Mouse (Mus musculus) C2C12 (cell line): ENCODE data around the gene Btbd3. TPM values are rescaled to one million over a fixed set of nuclear protein-coding genes. Genes with fewer than 3 reads are reported as not detected.

Experiments used
- H3K27me3 ChIP-seq: one replicate; pipeline ENCODE4 v1.6.1; 2011; ENCODE audit not compliant: control insufficient read depth, insufficient read depth, insufficient read length
- H3K36me3 ChIP-seq: one replicate; pipeline ENCODE4 v1.6.1; 2011; ENCODE audit not compliant: control insufficient read depth, insufficient read depth
- H3K4me3 ChIP-seq: one replicate; pipeline ENCODE4 v1.5.1; 2011; ENCODE audit warnings: mild to moderate bottlenecking, control low read depth; ENCODE audit not compliant: poor library complexity, insufficient read depth, severe bottlenecking
- H3K79me2 ChIP-seq: one replicate; pipeline ENCODE4 v1.6.1; 2011; ENCODE audit not compliant: control insufficient read depth, insufficient read depth
- H3K79me3 ChIP-seq: one replicate; pipeline ENCODE4 v1.6.1; 2011; ENCODE audit warnings: low read depth, control low read depth
- H3ac ChIP-seq: one replicate; pipeline ENCODE3; 2011; ENCODE audit warnings: low read depth; ENCODE audit not compliant: control insufficient read depth, insufficient read length
- CEBPB ChIP-seq: IDR thresholded peaks from one replicate; pipeline ENCODE4 v1.6.1; 2011; ENCODE audit warnings: low read depth, mild to moderate bottlenecking, control low read depth, moderate library complexity
- CTCF ChIP-seq: IDR thresholded peaks from one replicate; pipeline ENCODE4 v1.5.1; 2011; ENCODE audit not compliant: control insufficient read depth, insufficient read depth, insufficient read length
- FOSL1 ChIP-seq: IDR thresholded peaks from one replicate; pipeline ENCODE4 v1.8.0; 2011; ENCODE audit warnings: mild to moderate bottlenecking, low read length; ENCODE audit not compliant: poor library complexity, insufficient read depth, severe bottlenecking
- MAX ChIP-seq: IDR thresholded peaks from one replicate; pipeline ENCODE4 v1.6.1; 2011; ENCODE audit warnings: mild to moderate bottlenecking, control low read depth
- MYOD1 ChIP-seq: IDR thresholded peaks from one replicate; pipeline ENCODE4 v1.6.1; 2011; ENCODE audit warnings: low read depth; ENCODE audit not compliant: control insufficient read depth, insufficient read length
- MYOG ChIP-seq: IDR thresholded peaks from one replicate; pipeline ENCODE4 v1.6.1; 2011; ENCODE audit not compliant: control insufficient read depth, insufficient read length; ENCODE audit errors: extremely low read depth
- USF1 ChIP-seq: IDR thresholded peaks from one replicate; pipeline ENCODE4 v1.6.1; 2011; ENCODE audit warnings: low read depth, mild to moderate bottlenecking, control low read depth, moderate library complexity
- polyA plus RNA-seq: library from polyadenylated mRNA; unstranded; fragments of >200 nt; fragmentation: generic; extraction: Trizol; gene quantifications from one replicate; pipeline ENCODE4 v1.2.1, GENCODE M21; 2012; ENCODE audit warnings: missing spikeins

Gene Btbd3
- polyA plus RNA-seq, 1 experiment, result 3.1 TPM

- no peaks in the 10 kb centered on the region for H3K36me3 ChIP-seq
- H3K4me3 ChIP-seq, result no peak overlapping the region
- H3K27me3 ChIP-seq, result no peaks in the 10 kb centered on the region
- H3K79me3 ChIP-seq, result no peaks in the 10 kb centered on the region
- TF ChIP-seq MYOD1 (no peak), CTCF (no peak), MAX (no peak), MYOG (no peak), FOSL1 (no peak), CEBPB (no peak)
- no peaks in the 10 kb centered on the region for H3K79me2 ChIP-seq
- no peak overlapping the region for H3ac ChIP-seq
Observed at GRCm38 (mm10) chr2:138585930-138586329, 329.6 kb downstream of the Btbd3 start.

DNA sequence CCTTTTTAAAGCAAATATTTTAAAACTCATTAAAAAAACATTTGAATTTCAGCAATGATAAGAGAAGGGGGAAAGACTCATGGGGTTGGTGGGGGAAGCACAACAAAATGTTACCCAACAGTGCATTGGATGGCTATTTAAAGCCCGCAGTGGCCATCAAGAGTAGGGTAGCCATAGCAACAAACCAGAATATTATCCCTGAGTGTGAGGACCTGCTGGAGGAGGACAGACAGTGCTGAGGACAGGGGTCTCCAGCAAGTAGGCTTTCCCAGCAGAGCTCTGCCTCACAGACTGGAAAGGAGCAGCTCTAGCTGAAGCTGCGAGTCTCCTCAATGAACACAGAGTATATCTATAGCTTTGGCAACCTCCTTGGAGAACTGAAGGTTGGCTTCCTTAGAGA lies 331.0 kb downstream of the Btbd3 start:
- Histone ChIP-seq H3K79me2 (no peaks in the 10 kb centered on the region), H3K4me3 (no peak overlapping the region)
- TF ChIP-seq CTCF, result no peak
- no peak for TF ChIP-seq FOSL1
- no peak for TF ChIP-seq CEBPB
- no peak for TF ChIP-seq MYOG

DNA sequence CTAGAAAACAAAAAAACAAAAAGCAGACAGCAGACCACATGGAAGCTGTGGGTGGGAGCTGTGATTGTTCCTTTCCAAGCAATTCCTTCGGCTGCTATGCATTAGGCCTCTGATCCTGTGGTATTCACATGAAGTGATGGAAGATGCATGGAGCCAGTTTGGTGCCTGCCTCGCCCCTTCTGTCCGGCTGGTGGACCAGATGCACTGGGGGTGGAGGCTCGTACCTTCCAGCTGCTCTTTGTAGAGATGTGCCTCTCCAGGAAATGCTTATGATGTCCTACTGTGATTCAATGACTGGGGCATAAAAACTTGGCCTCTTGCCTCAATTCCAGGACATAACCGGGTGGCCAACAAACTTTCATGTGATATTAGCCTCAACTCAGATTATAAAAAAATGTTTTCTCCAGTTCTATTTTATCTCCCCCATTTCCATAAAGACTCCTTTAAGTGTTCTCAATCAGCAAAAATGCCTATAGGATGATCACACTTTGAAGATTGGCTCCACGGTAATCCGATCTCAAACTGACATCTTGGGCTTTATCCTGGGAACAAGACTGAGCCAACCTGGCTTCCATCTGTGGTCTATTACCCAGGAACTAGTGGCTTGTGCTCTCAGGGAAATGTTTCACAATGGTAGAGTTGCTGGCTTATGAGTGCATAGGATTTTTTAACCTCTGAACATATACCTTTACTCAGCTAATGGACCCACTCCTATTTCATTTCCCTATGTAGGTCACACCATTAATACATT lies 331.6 kb downstream of the Btbd3 start:
- Histone ChIP-seq H3K79me2 (no peaks in the 10 kb centered on the region), H3K27me3 (no peaks in the 10 kb centered on the region), H3ac (no peak overlapping the region), H3K4me3 (no peak overlapping the region), H3K79me3 (no peaks in the 10 kb centered on the region), H3K36me3 (no peaks in the 10 kb centered on the region)
- no peak for TF ChIP-seq FOSL1
- TF ChIP-seq USF1, result no peak
- no peak for TF ChIP-seq MYOD1
- TF ChIP-seq CTCF, result no peak
- no peak for TF ChIP-seq MYOG
- no peak for TF ChIP-seq MAX
- no peak for TF ChIP-seq CEBPB

More for the DNA sequence above, 331.0 kb downstream of the Btbd3 start:
- Histone ChIP-seq H3ac (no peak overlapping the region), H3K36me3 (no peaks in the 10 kb centered on the region), H3K79me3 (no peaks in the 10 kb centered on the region), H3K27me3 (no peaks in the 10 kb centered on the region)

DNA sequence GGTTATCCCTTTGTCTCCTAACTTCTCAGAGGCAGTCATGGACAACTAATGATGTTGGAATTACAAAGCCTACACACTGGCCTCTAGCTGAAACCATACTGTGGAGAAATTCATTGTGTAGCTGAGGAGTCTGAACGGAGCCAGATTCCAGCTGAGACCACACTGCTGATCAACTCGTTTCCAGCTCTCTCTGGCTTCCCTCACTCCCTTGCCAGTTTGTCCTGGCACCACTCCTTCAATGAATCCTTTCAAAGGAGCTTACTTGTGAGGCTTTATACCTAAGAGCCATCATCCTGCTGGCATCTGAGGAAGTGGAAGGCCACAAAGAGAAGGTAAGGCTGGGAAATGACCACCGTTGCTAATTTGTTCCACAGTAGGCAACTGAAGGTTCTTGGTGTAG lies 332.7 kb downstream of the Btbd3 start:
- Histone ChIP-seq H3K36me3 (no peaks in the 10 kb centered on the region), H3K27me3 (no peaks in the 10 kb centered on the region), H3K79me2 (no peaks in the 10 kb centered on the region), H3K4me3 (no peak overlapping the region), H3K79me3 (no peaks in the 10 kb centered on the region), H3ac (no peak overlapping the region)
- no peak for TF ChIP-seq MAX
- no peak for TF ChIP-seq CTCF
- TF ChIP-seq MYOG, result no peak
- no peak for TF ChIP-seq CEBPB
- no peak for TF ChIP-seq FOSL1
- no peak for TF ChIP-seq MYOD1
- no peak for TF ChIP-seq USF1

DNA sequence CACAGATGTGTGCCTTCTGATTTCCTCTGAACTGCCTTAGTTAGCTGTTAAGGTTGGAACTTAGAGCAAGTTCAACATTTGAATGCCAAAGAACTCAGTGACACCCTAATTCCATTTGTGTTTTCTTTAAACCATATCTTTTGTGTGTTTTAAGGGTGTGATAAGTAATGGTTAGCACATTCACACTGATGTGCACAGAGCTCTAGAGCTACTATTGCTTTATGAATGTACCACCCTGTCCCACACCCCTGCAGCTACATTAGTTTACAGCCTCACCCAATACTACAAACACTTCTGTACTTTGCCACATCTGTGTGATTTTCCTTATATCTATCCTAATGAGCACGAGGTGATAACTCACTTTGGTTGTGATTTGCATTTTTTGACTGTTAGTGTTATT lies 333.9 kb downstream of the Btbd3 start:
- no peaks in the 10 kb centered on the region for H3K79me3 ChIP-seq
- no peak for TF ChIP-seq USF1
- TF ChIP-seq CEBPB, result no peak
- TF ChIP-seq MYOG, result no peak
- TF ChIP-seq MAX, result no peak
- no peak for TF ChIP-seq FOSL1
- no peak for TF ChIP-seq CTCF
- TF ChIP-seq MYOD1, result no peak
- no peaks in the 10 kb centered on the region for H3K27me3 ChIP-seq
- H3K4me3 ChIP-seq, result no peak overlapping the region
- no peak overlapping the region for H3ac ChIP-seq
- H3K36me3 ChIP-seq, result no peaks in the 10 kb centered on the region
- no peaks in the 10 kb centered on the region for H3K79me2 ChIP-seq

GRCm38 (mm10) chr2:138612361-138612760 lies 356.0 kb downstream of the Btbd3 start:
- no peaks in the 10 kb centered on the region for H3K27me3 ChIP-seq
- H3K36me3 ChIP-seq, result no peaks in the 10 kb centered on the region
- TF ChIP-seq CEBPB, result no peak
- no peak for TF ChIP-seq FOSL1
- TF ChIP-seq USF1, result no peak
- TF ChIP-seq CTCF, result no peak
- no peak for TF ChIP-seq MAX
- no peak for TF ChIP-seq MYOD1
- TF ChIP-seq MYOG, result no peak
- no peak overlapping the region for H3ac ChIP-seq
- no peak overlapping the region for H3K4me3 ChIP-seq
- no peaks in the 10 kb centered on the region for H3K79me2 ChIP-seq
- no peaks in the 10 kb centered on the region for H3K79me3 ChIP-seq
